Mouse (Mus musculus): ENCODE results near the gene Gpx2. TPM values are rescaled to one million over a fixed set of nuclear protein-coding genes. Genes with fewer than 3 reads are reported as not detected.

Gpx2 gene
- polyA plus RNA-seq, 1 experiment from 2014 or later, result not detected

DNA sequence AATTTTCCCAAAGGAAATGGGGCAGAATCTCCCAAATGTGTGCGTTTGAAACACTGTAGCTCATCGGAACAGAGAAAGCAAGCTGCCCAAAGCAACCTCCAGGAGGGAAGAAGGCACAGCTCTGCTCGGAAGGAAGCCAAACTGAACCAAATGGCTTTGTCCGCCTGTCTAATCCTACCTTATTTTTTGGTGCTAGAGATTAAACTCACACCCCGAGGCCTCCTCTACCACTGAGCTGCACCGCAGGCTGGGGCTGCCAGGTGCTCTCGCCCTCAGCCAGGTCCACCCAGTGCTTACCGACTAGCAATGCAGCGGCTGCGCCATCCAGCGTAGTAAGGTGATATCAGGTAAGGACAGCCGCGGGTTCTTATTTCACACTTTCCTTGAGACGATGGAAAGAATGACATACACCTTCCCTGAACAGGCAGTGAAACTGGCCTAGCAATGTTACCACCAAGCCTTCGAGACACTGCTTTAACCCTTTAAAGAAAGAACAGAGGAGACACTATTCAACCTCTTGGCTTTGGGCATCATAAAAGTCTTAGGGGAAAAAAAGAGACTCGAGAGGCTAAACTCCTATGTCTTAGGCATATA is 44.4 kb downstream of the Gpx2 start:
- WGBS, result 84% methylated on average over 16 of the region's 16 CpGs
- Histone ChIP-seq H3K4me3 (ENCODE audit: low read depth, low read length) (no peak overlapping the region), H3K9me3 (ENCODE audit: control insufficient read depth, low read length) (no peaks in the 10 kb centered on the region), H3K36me3 (ENCODE audit: control insufficient read depth, insufficient read depth, low read length) (no peaks in the 10 kb centered on the region), H3K27me3 (ENCODE audit: control insufficient read depth, insufficient read depth, low read length) (no peaks in the 10 kb centered on the region), H3K27ac (ENCODE audit: low read depth, low read length) (no peak overlapping the region), H3K9ac (ENCODE audit: low read length) (no peak overlapping the region), H3K4me2 (ENCODE audit: low read depth) (no peak overlapping the region), H3K4me1 (ENCODE audit: control insufficient read depth, insufficient read depth, low read length) (no peaks in the 10 kb centered on the region)
- no peak for ATAC-seq (ENCODE audit: insufficient read depth, low FRiP score, low TSS enrichment)
- DNase-seq (ENCODE audit: low spot score), result no peak

Other genes starting within 250 kb of the Gpx2 start
- gene Sptb, start 85.0 kb downstream of the Gpx2 start, polyA plus RNA-seq (2014; fragmentation: Nextera tagmentation; extraction: Ambion mirVana), result 3.7 and 4.1 TPM in 2 replicates
- 104 and 105 TPM in 2 replicates for gene Churc1, start 30.0 kb downstream of the Gpx2 start, polyA plus RNA-seq (2014; fragmentation: Nextera tagmentation; extraction: Ambion mirVana)
- gene Fntb, start 30.0 kb downstream of the Gpx2 start, polyA plus RNA-seq (2014; fragmentation: Nextera tagmentation; extraction: Ambion mirVana), result 48.8 and 49.3 TPM in 2 replicates
- 14.2 and 14.7 TPM in 2 replicates for gene Rab15, start 27.4 kb upstream of the Gpx2 start, polyA plus RNA-seq (2014; fragmentation: Nextera tagmentation; extraction: Ambion mirVana)
- gene Max, start 166.6 kb upstream of the Gpx2 start, polyA plus RNA-seq (2014; fragmentation: Nextera tagmentation; extraction: Ambion mirVana), result 20.6 and 33.4 TPM in 2 replicates